Mouse (Mus musculus): ENCODE measurements around the gene Rnf40.

DNA sequence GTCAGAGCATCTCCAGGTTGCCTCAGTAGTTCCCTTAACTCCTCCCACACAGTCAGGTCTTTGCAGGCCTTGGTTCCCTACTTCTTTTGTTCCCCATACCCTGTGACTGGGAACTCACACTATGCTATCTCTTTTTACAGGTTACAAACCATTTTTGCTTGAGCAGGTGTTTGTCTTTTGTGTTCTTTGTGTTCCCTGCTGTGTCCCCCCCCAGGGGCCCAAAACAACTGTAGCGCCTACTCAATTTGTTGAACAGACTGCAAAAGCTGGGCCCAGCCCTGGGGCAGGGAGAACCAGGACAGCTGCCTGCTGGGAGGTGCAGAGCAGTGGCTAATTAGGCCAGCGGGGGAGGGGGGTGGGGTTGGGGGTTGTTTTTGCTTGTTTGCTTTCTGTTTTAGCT is 29.4 kb downstream of the Rnf40 start:
- TF ChIP-seq CTCF (IDR thresholded peaks at IDR 0.05; ENCODE audit: low read depth, low read length) (no peak), GATA1 (IDR thresholded peaks at IDR 0.05; ENCODE audit: borderline replicate concordance, low read length) (no peak)
